Mouse (Mus musculus) liver, adult 2 months (tissue): ENCODE results near the gene Slco2a1. TPM values are rescaled to one million over a fixed set of nuclear protein-coding genes. Genes with fewer than 3 reads are reported as not detected.

ENCODE experiments used
- DNase-seq: peaks from one replicate; pipeline ENCODE4 v3.0.0-alpha.2; 2011; ENCODE audit warnings: low read depth, low spot score; ENCODE audit errors: extremely low read depth
- H3K27ac ChIP-seq: fragments of 200-500 bp; replicated peaks from 2 replicates; pipeline ENCODE4 v1.5.1; 2012; ENCODE audit warnings: low read depth, mild to moderate bottlenecking, control low read depth, inconsistent platforms, low read length; ENCODE audit not compliant: insufficient read depth
- H3K27me3 ChIP-seq: fragments of 200-500 bp; 2 replicates; pipeline ENCODE4 v1.6.1; 2012; ENCODE audit warnings: mild to moderate bottlenecking, moderate library complexity, low read length, inconsistent platforms; ENCODE audit not compliant: control insufficient read depth, insufficient read depth
- H3K36me3 ChIP-seq: fragments of 200-500 bp; 2 replicates; pipeline ENCODE4 v1.6.1; 2012; ENCODE audit warnings: low read length, inconsistent platforms; ENCODE audit not compliant: control insufficient read depth, insufficient read depth
- H3K4me1 ChIP-seq: fragments of 200-500 bp; 2 replicates; pipeline ENCODE4 v1.6.1; 2011; ENCODE audit warnings: low read length; ENCODE audit not compliant: control insufficient read depth, insufficient read depth
- H3K4me3 ChIP-seq: fragments of 200-500 bp; 2 replicates; pipeline ENCODE4 v1.5.1; 2011; ENCODE audit warnings: low read depth, mild to moderate bottlenecking, control low read depth, low read length, moderate library complexity; ENCODE audit not compliant: insufficient read depth
- H3K79me2 ChIP-seq: fragments of 200-500 bp; 2 replicates; pipeline ENCODE4 v1.6.1; 2012; ENCODE audit warnings: inconsistent platforms, mild to moderate bottlenecking, low read length, moderate library complexity; ENCODE audit not compliant: control insufficient read depth, insufficient read depth
- H3K9ac ChIP-seq: fragments of 200-500 bp; 2 replicates; pipeline ENCODE4 v1.6.1; 2012; ENCODE audit warnings: low read depth, mild to moderate bottlenecking, control low read depth, inconsistent platforms, low read length
- CTCF ChIP-seq: fragments of 200-500 bp; IDR thresholded peaks from 2 replicates; pipeline ENCODE4 v1.5.1; 2011; ENCODE audit warnings: low read depth, low read length, control low read depth
- POLR2A ChIP-seq: fragments of 200-500 bp; IDR thresholded peaks from 2 replicates; pipeline ENCODE4 v1.6.1; 2011; ENCODE audit warnings: low read length, control low read depth; ENCODE audit not compliant: insufficient read depth; ENCODE audit errors: extremely low read depth
- WGBS: fragments of 180-500 bp; shearing (Covaris S2); methylation state at CpG from one replicate; pipeline ENCODE4 v1.1.7; 2018; 5-methylcytosine and 5-hydroxymethylcytosine counted together
- polyA plus RNA-seq: library from polyadenylated mRNA; depleted of rRNA; stranded (reverse); fragments of >200 nt; gene quantifications from 2 replicates; pipeline ENCODE4 v1.2.3, GENCODE M21; 2012
- total RNA-seq: library from RNA; depleted of rRNA; stranded (reverse); fragments of >200 nt; gene quantifications from 2 replicates; pipeline ENCODE4 v1.2.3, GENCODE M21; 2014

Gene Slco2a1
- total and polyA plus RNA-seq, 2 experiments = 8.9 to 55.5 TPM

DNA sequence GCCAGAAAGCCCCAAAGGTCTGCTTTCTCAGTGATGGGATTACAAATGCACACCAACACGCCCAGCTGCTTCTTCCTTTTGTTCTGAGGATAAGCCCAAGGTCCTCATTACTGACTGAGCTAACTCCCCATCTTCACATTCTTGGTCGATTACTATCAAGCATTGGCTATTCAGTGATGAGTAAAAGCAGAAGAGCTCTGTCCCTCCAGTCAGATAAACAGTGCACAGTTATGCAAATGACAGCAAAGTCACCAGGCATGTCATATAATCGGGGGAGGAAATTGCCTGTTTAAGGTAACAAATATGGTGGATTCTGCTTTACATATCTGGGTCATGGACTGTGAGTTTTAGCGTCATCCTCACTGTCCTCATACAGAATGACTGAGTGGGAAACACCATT lies 35.6 kb downstream of the Slco2a1 start:
- Histone ChIP-seq H3K4me1 (peaks cover 7% of the 10 kb centered on the region; the same call in 1 of the 2 replicates), H3K36me3 (no peaks in the 10 kb centered on the region), H3K27me3 (no peaks in the 10 kb centered on the region), H3K27ac (no peak overlapping the region), H3K79me2 (peaks cover 18% of the 10 kb centered on the region; the same call in 1 of the 2 replicates), H3K4me3 (no peak overlapping the region), H3K9ac (no peak overlapping the region)
- WGBS = 85% methylated on average over 4 of the region's 4 CpGs
- TF ChIP-seq POLR2A (no peak), CTCF (no peak)
- no peak for DNase-seq

DNA sequence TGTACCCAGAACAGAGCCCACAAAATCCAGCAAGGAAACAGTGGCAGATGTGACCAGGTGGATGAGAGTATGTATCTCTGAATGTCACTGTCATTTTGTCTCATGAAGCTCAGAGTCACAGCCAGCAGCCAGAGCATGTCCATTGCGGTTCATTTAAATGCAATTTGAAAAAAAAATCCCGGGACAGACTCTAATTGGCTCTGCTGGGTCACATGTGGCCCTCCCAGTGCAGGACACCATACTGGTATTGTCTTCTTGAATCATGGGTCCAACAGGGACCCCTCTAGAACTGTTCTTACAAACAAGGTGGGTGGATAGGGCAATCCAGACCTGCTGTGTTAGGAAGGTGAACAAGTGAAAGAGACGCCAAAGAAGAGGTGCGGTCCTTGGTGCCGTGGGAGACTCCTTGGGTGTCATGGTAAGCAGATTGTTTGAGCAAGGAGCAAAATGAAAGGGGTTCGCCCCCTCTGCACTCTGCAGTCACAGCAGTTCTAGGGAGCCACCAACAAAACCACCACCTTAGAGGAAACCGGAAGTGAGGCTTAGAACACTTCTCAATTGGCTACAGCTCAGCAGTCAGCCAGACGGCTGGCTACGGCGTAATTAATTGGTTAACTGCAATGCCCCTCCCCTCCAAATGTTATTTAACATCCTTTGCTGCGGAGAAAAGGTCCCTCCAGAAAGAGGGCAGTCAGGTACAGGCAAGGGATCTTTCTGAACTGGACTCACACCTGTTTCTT lies 38.8 kb downstream of the Slco2a1 start:
- Histone ChIP-seq H3K27ac (no peak overlapping the region), H3K36me3 (no peaks in the 10 kb centered on the region), H3K4me3 (no peak overlapping the region), H3K27me3 (no peaks in the 10 kb centered on the region), H3K4me1 (peaks cover 7% of the 10 kb centered on the region; the same call in 1 of the 2 replicates), H3K9ac (no peak overlapping the region), H3K79me2 (peaks cover 13% of the 10 kb centered on the region; the same call in 1 of the 2 replicates)
- no peak for DNase-seq
- TF ChIP-seq CTCF (no peak), POLR2A (no peak)
- 93% methylated on average over 11 of the region's 11 CpGs for WGBS

DNA sequence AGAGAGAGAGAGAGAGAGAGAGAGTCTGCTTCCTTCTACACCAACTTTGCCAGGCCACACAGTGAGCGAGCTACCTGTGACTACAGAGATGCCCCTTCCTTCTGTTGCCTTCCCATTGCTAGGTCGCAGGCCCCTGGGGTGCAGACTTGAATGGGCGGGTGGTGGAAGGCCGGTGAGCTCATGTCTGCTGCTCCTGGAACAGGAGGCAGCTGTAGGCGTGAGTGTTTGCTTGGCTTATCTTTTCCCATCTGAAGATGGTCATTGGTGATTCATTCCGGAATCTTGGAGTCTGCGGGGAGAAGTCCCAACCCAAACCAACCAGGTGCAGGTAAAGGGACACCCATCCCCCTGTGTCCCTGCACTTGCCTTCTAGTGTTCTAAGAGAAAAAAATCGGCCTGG lies 40.5 kb downstream of the Slco2a1 start:
- H3K4me1 ChIP-seq = peaks cover 14% of the 10 kb centered on the region; the same call in 1 of the 2 replicates
- 82% methylated on average over 8 of the region's 8 CpGs for WGBS
- H3K9ac ChIP-seq = no peak overlapping the region
- DNase-seq = no peak
- no peak overlapping the region for H3K4me3 ChIP-seq
- H3K79me2 ChIP-seq = peaks cover 13% of the 10 kb centered on the region; the same call in 1 of the 2 replicates
- TF ChIP-seq CTCF (no peak), POLR2A (no peak)
- H3K27ac ChIP-seq = no peak overlapping the region
- H3K27me3 ChIP-seq = no peaks in the 10 kb centered on the region
- H3K36me3 ChIP-seq = no peaks in the 10 kb centered on the region

DNA sequence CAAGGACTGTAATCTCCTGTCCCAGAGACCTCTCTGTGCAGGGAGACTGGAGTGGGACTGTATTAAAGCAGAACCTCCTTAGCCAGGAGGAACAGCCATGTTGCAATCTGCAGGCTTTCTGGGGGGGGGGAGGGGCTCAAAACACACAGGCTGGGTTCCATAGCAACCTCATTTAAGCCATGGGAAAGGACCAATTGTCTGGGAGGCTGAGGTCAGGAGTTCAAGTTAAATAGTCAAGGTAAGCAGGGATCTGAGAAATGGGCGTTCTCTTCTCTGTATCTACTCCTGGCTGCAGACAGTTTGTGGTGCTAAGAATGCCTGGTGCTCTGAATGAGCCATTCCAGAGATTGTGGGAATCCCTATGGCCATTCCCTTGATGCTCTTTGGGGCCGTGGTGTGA lies 41.5 kb downstream of the Slco2a1 start:
- Histone ChIP-seq H3K27me3 (no peaks in the 10 kb centered on the region), H3K4me1 (peaks cover 14% of the 10 kb centered on the region; the same call in 1 of the 2 replicates), H3K4me3 (no peak overlapping the region), H3K36me3 (no peaks in the 10 kb centered on the region), H3K9ac (no peak overlapping the region), H3K79me2 (peaks cover 15% of the 10 kb centered on the region; the same call in 1 of the 2 replicates), H3K27ac (no peak overlapping the region)
- no peak for DNase-seq
- TF ChIP-seq CTCF (no peak), POLR2A (no peak)
- WGBS = 88% methylated on average over 2 of the region's 2 CpGs

DNA sequence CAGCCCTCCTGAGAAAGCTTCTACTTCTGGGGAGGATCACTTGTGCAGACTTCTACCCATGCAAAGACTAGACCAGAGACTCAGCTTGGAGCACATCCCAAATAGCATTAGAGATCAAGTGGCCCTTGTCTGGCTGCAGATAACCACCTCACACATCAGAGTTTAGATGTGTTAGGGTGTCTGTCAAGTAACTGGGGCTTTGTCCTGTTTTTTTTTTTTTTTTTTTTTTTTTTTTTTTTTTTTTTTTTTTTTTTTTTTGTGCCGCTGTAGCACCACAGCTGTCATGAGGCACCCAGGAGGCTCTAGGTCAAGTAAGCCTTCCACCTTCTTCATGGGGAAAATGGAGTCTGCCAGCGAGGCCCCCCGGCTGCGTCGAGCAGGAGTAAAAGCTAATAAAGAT lies 42.7 kb downstream of the Slco2a1 start:
- Histone ChIP-seq H3K27me3 (no peaks in the 10 kb centered on the region), H3K4me1 (peaks cover 14% of the 10 kb centered on the region; the same call in 1 of the 2 replicates), H3K27ac (no peak overlapping the region), H3K36me3 (no peaks in the 10 kb centered on the region), H3K9ac (no peak overlapping the region), H3K4me3 (no peak overlapping the region), H3K79me2 (peaks cover 16% of the 10 kb centered on the region; the same call in 1 of the 2 replicates)
- WGBS = 63% methylated on average over 5 of the region's 5 CpGs
- DNase-seq = no peak
- TF ChIP-seq CTCF (no peak), POLR2A (no peak)

DNA sequence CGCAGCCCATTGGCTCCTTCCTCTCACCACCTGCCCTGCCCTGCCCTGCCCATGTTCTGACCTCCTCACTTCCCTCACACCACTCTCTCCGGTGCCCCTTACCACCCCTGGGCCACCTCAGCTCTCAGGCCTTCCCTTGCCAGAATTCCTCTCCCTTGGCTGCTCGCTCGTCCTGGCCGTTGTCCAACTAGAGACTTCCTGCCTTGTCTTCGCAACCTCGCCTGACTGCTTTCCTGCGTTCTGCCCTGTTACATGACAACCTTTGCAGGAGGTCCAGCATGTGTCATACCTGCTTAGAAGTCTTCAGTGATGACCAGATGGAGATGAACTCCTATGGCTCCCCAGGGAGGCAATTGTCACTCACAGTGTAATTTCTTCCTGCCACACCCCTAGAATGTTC lies 43.7 kb downstream of the Slco2a1 start:
- Histone ChIP-seq H3K4me3 (no peak overlapping the region), H3K27ac (no peak overlapping the region), H3K79me2 (peaks cover 16% of the 10 kb centered on the region; the same call in 1 of the 2 replicates), H3K36me3 (no peaks in the 10 kb centered on the region), H3K27me3 (no peaks in the 10 kb centered on the region), H3K9ac (no peak overlapping the region), H3K4me1 (peaks cover 14% of the 10 kb centered on the region; the same call in 1 of the 2 replicates)
- no peak for TF ChIP-seq POLR2A
- no peak for TF ChIP-seq CTCF
- DNase-seq = no peak
- 66% methylated on average over 8 of the region's 8 CpGs for WGBS
